Mouse (Mus musculus): ENCODE data around the gene Fam83g. TPM values are rescaled to one million over a fixed set of nuclear protein-coding genes. Genes with fewer than 3 reads are reported as not detected.

Fam83g gene
- polyA plus RNA-seq, 1 experiment: 33.8 TPM

DNA sequence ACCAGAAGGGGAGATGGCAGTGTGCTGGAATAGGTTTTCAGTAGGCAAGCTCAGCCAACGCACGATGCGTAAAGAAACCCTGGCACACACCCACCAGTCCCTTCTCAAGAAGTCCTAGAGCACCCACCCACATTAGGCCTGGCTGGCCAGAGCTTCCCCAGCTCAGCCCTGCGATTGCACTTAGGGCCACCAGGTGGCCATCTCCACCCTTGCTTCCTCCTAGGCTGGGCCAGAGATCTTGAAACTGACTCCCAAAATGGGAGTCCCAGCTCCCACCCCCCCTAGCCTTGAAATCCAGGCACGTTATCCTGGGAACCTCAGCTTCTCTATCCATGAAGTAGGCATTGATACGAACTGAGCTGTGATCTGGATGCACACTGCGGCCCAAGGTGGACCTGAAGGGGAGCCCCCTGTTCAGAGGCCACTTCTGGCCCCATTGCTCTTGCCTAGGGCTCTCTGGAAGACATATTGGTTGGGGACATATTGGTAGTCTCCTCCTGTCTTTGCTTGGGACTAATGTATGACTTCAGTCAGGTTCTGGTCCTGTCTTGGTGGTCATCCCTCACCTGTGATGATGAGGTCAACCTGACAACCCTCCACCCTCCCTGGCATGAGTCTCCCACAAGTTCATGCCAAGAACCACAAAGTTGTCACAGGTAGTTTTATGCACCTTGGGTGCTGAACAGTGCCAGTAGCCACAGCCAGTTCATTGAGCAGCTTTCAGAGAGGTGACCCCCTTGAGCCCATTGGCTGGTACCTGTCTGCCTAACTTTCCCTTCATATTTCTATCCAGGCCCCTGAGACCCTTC is 17.7 kb upstream of the Fam83g start:
- no peaks in the 10 kb centered on the region for H3K36me3 ChIP-seq (ENCODE audit: control insufficient read depth, insufficient read depth, low read length)
- TF ChIP-seq CTCF (IDR thresholded peaks at IDR 0.05; ENCODE audit: extremely low read depth, insufficient read length, insufficient replicate concordance, low read depth, low read length): peak; percentile 79
- no peak for TF ChIP-seq POLR2A (IDR thresholded peaks at IDR 0.05; ENCODE audit: low read depth, low read length)
- H3K4me3 ChIP-seq (ENCODE audit: low read depth, low read length): no peak overlapping the region
- H3K27ac ChIP-seq (ENCODE audit: insufficient read depth, low read depth, low read length): no peak overlapping the region
- H3K4me1 ChIP-seq (ENCODE audit: control insufficient read depth, insufficient read depth, insufficient read length, low read length): peaks cover 25% of the 10 kb centered on the region
- no peaks in the 10 kb centered on the region for H3K27me3 ChIP-seq (ENCODE audit: control insufficient read depth, insufficient read depth, low read length)
- WGBS: 54% methylated on average over 7 of the region's 7 CpGs

GRCm38 (mm10) chr11:61667248-61667647 is 16.6 kb upstream of the Fam83g start:
- H3K4me3 ChIP-seq (ENCODE audit: low read depth, low read length): no peak overlapping the region
- H3K27ac ChIP-seq (ENCODE audit: insufficient read depth, low read depth, low read length): no peak overlapping the region
- TF ChIP-seq POLR2A (IDR thresholded peaks at IDR 0.05; ENCODE audit: low read depth, low read length) (no peak), CTCF (IDR thresholded peaks at IDR 0.05; ENCODE audit: extremely low read depth, insufficient read length, insufficient replicate concordance, low read depth, low read length) (no peak)
- no peaks in the 10 kb centered on the region for H3K36me3 ChIP-seq (ENCODE audit: control insufficient read depth, insufficient read depth, low read length)
- H3K27me3 ChIP-seq (ENCODE audit: control insufficient read depth, insufficient read depth, low read length): no peaks in the 10 kb centered on the region
- H3K4me1 ChIP-seq (ENCODE audit: control insufficient read depth, insufficient read depth, insufficient read length, low read length): peaks cover 25% of the 10 kb centered on the region
- WGBS: 95% methylated on average over 5 of the region's 5 CpGs

DNA sequence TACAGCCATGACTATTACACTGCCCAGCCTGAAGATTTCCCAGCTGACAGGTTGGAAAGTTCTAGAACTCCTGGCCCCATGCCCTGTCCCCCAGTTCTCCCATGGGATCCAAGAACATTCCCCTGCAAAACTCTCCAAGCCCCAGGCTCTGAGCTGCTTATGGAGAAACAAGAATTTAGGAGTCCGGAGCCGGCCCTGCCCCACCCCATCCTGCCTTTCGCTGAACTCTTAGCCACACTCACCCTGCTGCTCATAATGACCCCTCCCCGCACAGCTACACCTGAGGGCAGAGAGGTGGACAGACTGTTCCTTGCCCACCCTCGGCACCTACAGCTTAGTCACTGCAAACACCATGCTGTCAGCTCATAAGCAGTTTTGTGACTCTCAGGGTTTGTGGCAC is 16.1 kb upstream of the Fam83g start:
- 48% methylated on average over 5 of the region's 5 CpGs for WGBS
- no peak for TF ChIP-seq POLR2A (IDR thresholded peaks at IDR 0.05; ENCODE audit: low read depth, low read length)
- 0 out of 2 replicates have a peak, but pooled peaks have one; percentile 1 for TF ChIP-seq CTCF (IDR thresholded peaks at IDR 0.05; ENCODE audit: extremely low read depth, insufficient read length, insufficient replicate concordance, low read depth, low read length)
- no peak overlapping the region for H3K27ac ChIP-seq (ENCODE audit: insufficient read depth, low read depth, low read length)

DNA sequence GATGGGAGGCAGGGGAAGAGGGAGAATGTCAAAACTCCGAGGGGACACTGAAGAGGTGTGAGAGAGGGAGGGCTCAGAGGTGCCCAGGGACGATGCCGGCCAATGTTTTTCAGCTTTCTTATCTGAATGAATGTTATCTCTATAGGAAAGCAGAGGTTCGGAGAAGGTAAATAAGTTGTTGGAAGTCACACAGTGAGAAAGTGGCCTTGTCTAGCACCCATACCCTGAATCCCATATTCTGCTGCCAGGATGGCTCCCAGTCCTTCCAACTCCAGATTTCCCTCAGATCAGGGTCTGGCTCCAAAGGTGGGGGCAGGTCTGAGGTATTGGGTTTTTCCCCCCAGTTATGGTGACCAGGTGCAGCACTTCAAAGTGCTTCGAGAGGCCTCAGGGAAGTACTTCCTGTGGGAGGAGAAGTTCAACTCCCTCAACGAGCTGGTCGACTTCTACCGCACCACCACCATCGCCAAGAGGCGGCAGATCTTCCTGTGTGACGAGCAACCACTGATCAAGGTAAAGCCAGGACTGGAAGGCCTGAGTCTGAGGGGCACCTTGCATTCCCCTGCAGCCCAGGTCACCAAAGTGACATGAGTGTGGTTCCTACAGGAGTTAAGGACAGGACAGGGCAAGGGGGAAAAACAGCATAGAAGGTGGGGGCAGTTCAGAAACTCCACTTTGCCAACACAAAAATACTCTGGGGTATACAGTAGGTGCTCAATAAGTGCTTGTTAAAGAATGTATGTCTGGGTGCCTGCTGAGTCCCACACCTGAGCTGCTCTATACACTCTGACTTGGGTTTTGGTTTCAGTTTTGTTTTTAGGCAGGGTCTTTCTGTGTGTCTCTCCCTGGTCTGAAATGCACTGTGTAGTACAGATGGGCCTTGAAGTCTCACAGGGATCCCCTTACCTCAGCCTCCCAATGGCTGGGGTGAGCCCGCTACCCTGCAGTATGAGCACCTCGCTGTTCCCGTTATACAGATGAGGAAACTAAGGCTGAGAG is 14.1 kb upstream of the Fam83g start:
- 39% methylated on average over 14 of the region's 14 CpGs for WGBS
- Histone ChIP-seq H3K27ac (ENCODE audit: insufficient read depth, low read depth, low read length) (no peak overlapping the region; the same call in 1 of the 2 replicates), H3K36me3 (ENCODE audit: control insufficient read depth, insufficient read depth, low read length) (no peaks in the 10 kb centered on the region), H3K4me3 (ENCODE audit: low read depth, low read length) (no peak overlapping the region), H3K4me1 (ENCODE audit: control insufficient read depth, insufficient read depth, insufficient read length, low read length) (peaks cover 27% of the 10 kb centered on the region), H3K27me3 (ENCODE audit: control insufficient read depth, insufficient read depth, low read length) (no peaks in the 10 kb centered on the region)
- no peak for TF ChIP-seq POLR2A (IDR thresholded peaks at IDR 0.05; ENCODE audit: low read depth, low read length)
- TF ChIP-seq CTCF (IDR thresholded peaks at IDR 0.05; ENCODE audit: extremely low read depth, insufficient read length, insufficient replicate concordance, low read depth, low read length): no peak

More for the DNA sequence above, 16.1 kb upstream of the Fam83g start:
- H3K36me3 ChIP-seq (ENCODE audit: control insufficient read depth, insufficient read depth, low read length): no peaks in the 10 kb centered on the region
- H3K27me3 ChIP-seq (ENCODE audit: control insufficient read depth, insufficient read depth, low read length): no peaks in the 10 kb centered on the region
- H3K4me3 ChIP-seq (ENCODE audit: low read depth, low read length): no peak overlapping the region
- peaks cover 22% of the 10 kb centered on the region for H3K4me1 ChIP-seq (ENCODE audit: control insufficient read depth, insufficient read depth, insufficient read length, low read length)

DNA sequence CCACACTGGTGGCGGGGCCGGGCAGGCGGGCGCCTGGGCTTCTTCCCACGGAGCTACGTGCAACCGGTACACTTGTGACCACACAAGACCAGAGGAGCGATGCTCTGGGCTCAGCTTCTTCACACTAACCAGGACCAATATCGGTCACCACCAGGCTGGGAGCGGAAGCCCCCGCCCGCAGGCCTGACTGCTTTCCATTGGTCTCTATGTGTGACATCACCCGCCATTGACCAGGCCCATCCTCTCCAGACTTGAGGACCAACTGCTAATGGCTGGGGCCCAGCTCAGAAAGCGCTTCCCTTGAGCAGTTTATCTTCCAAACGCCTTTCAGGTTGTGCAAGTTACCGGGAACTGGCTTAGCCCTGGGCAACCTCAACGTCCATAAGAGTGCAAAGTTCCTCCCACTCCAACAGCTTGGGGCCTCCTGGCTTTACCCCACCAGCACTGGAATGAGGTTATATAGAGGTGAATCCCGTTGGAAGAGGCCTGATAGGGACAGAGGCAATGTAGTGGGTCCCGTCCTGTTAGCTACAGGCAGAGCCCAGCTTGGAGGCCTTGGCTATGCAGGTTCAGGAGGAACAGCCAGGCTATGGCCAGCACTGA is 12.0 kb upstream of the Fam83g start:
- no peaks in the 10 kb centered on the region for H3K36me3 ChIP-seq (ENCODE audit: control insufficient read depth, insufficient read depth, low read length)
- no peak overlapping the region for H3K27ac ChIP-seq (ENCODE audit: insufficient read depth, low read depth, low read length)
- H3K4me1 ChIP-seq (ENCODE audit: control insufficient read depth, insufficient read depth, insufficient read length, low read length): peaks cover 39% of the 10 kb centered on the region
- H3K27me3 ChIP-seq (ENCODE audit: control insufficient read depth, insufficient read depth, low read length): no peaks in the 10 kb centered on the region
- no peak for TF ChIP-seq CTCF (IDR thresholded peaks at IDR 0.05; ENCODE audit: extremely low read depth, insufficient read length, insufficient replicate concordance, low read depth, low read length)
- TF ChIP-seq POLR2A (IDR thresholded peaks at IDR 0.05; ENCODE audit: low read depth, low read length): no peak
- no peak overlapping the region for H3K4me3 ChIP-seq (ENCODE audit: low read depth, low read length)
- 71% methylated on average over 19 of the region's 19 CpGs for WGBS

GRCm38 (mm10) chr11:61673686-61674085 is 10.2 kb upstream of the Fam83g start:
- Histone ChIP-seq H3K27ac (ENCODE audit: insufficient read depth, low read depth, low read length) (no peak overlapping the region), H3K4me1 (ENCODE audit: control insufficient read depth, insufficient read depth, insufficient read length, low read length) (peaks cover 32% of the 10 kb centered on the region), H3K4me3 (ENCODE audit: low read depth, low read length) (no peak overlapping the region), H3K36me3 (ENCODE audit: control insufficient read depth, insufficient read depth, low read length) (no peaks in the 10 kb centered on the region), H3K27me3 (ENCODE audit: control insufficient read depth, insufficient read depth, low read length) (no peaks in the 10 kb centered on the region)
- TF ChIP-seq CTCF (IDR thresholded peaks at IDR 0.05; ENCODE audit: extremely low read depth, insufficient read length, insufficient replicate concordance, low read depth, low read length) (peak; percentile 52; the same call in 1 of the 2 replicates), POLR2A (IDR thresholded peaks at IDR 0.05; ENCODE audit: low read depth, low read length) (no peak)
- 54% methylated on average over 8 of the region's 8 CpGs for WGBS

Data from small intestine, adult 2 months (tissue).